Mouse (Mus musculus) lung, adult 2 months (tissue): Measurements from ENCODE around the gene Rab5c.

Experiments used
- CTCF ChIP-seq: fragments of 200-500 bp; IDR thresholded peaks from 2 replicates; pipeline ENCODE4 v1.5.1; 2011; ENCODE audit warnings: mild to moderate bottlenecking, low read length, control low read depth; ENCODE audit not compliant: insufficient read depth
- POLR2A ChIP-seq: fragments of 200-500 bp; IDR thresholded peaks from 2 replicates; pipeline ENCODE4 v1.6.1; 2011; ENCODE audit warnings: low read depth, mild to moderate bottlenecking, control low read depth, low read length, borderline replicate concordance; ENCODE audit errors: extremely low read depth

GRCm38 (mm10) chr11:100759611-100760233 is 21.7 kb upstream of the Rab5c start, which contains the start of gene Kcnh4:
- TF ChIP-seq CTCF = no peak
- TF ChIP-seq POLR2A = no peak
